ENCODE assay signal across 8 mouse cellular contexts in genomic region chr1:177796193-177796939, GRCm38 (mm10). TPM values are rescaled to one million over a fixed set of nuclear protein-coding genes. Genes with fewer than 3 reads are reported as not detected.
DNase-seq lines count a peak whose midpoint lies in the region; ATAC-seq and TF ChIP-seq lines count a peak whose summit lies in the region.

Adss (minus strand) TSS chr1:177796511.

- H3K27me3 ChIP-seq in C2C12 (ENCODE audit: control insufficient read depth, insufficient read depth, insufficient read length) (no peaks in the 10 kb centered on the region), myocyte (ENCODE audit: control insufficient read depth, insufficient read depth, insufficient read length) (no peaks in the 10 kb centered on the region)
- H3K27me3 ChIP-seq in erythroblast, embryonic 14.5 days (ENCODE audit: control insufficient read depth) = no peaks in the 10 kb centered on the region
- H3K27me3 ChIP-seq in heart, embryonic 11.5 days (ENCODE audit: control insufficient read depth, insufficient read depth, low read length) = no peaks in the 10 kb centered on the region
- no peaks in the 10 kb centered on the region for H3K27me3 ChIP-seq in kidney, embryonic 16.5 days (ENCODE audit: insufficient read depth, low read length)
- H3K27me3 ChIP-seq in liver, adult 2 months (ENCODE audit: control insufficient read depth, insufficient read depth, low read length) = no peaks in the 10 kb centered on the region
- no peaks in the 10 kb centered on the region for H3K27me3 ChIP-seq in splenic B cell, adult 2 months (ENCODE audit: control insufficient read depth, insufficient read depth, low read length, poor library complexity, severe bottlenecking)

- H3K4me3 ChIP-seq in C2C12 (ENCODE audit: insufficient read depth, poor library complexity, severe bottlenecking) = peak within 1 kb of the TSS; percentile 88
- peak within 1 kb of the TSS; percentile 99 for H3K4me3 ChIP-seq in erythroblast, embryonic 14.5 days (replicated peaks)
- H3K4me3 ChIP-seq in heart, embryonic 11.5 days (ENCODE audit: low read depth, low read length) = peak within 1 kb of the TSS; percentile 93
- peak within 1 kb of the TSS; percentile 98 for H3K4me3 ChIP-seq in kidney, embryonic 16.5 days (ENCODE audit: low read length)
- H3K4me3 ChIP-seq in liver, adult 2 months (ENCODE audit: insufficient read depth, low read depth, low read length) = peak within 1 kb of the TSS; percentile 93
- peak within 1 kb of the TSS; percentile 79 for H3K4me3 ChIP-seq in myocyte

- under 1% methylated on average over 43 of the region's 64 CpGs for WGBS in heart, embryonic 11.5 days (ENCODE audit: insufficient replicate concordance)
- 0% methylated on average over 56 of the region's 64 CpGs for WGBS in kidney, embryonic 16.5 days
- WGBS in liver, adult 2 months = under 1% methylated on average over 59 of the region's 64 CpGs

- H3ac ChIP-seq in C2C12 (ENCODE audit: control insufficient read depth, insufficient read length, low read depth) (peak within 1 kb of the TSS; percentile 97), myocyte (ENCODE audit: control insufficient read depth, insufficient read length) (peak within 1 kb of the TSS; percentile 50)

- H3K9me3 ChIP-seq in erythroblast, embryonic 14.5 days (ENCODE audit: control insufficient read depth, low read length) = no peaks in the 10 kb centered on the region
- no peaks in the 10 kb centered on the region for H3K9me3 ChIP-seq in heart, embryonic 11.5 days (replicated peaks; ENCODE audit: control insufficient read depth, low read length)
- no peaks in the 10 kb centered on the region for H3K9me3 ChIP-seq in kidney, embryonic 16.5 days (ENCODE audit: low read length)

- peaks cover 46% of the 10 kb centered on the region for H3K79me3 ChIP-seq in C2C12 (ENCODE audit: low read depth)

- peak within 1 kb of the TSS; percentile 95 for H3K9ac ChIP-seq in heart, embryonic 11.5 days (ENCODE audit: low read depth, low read length)
- peak within 1 kb of the TSS; percentile 96 for H3K9ac ChIP-seq in kidney, embryonic 16.5 days (replicated peaks; ENCODE audit: low read length)
- peak within 1 kb of the TSS; percentile 98 for H3K9ac ChIP-seq in liver, adult 2 months (ENCODE audit: low read depth, low read length)

- H3K79me2 ChIP-seq in C2C12 (ENCODE audit: control insufficient read depth, insufficient read depth) (peaks cover 49% of the 10 kb centered on the region), myocyte (ENCODE audit: control insufficient read depth, insufficient read depth) (peaks cover 46% of the 10 kb centered on the region)
- peaks cover 9% of the 10 kb centered on the region; the same call in 1 of the 2 replicates for H3K79me2 ChIP-seq in liver, adult 2 months (ENCODE audit: control insufficient read depth, insufficient read depth, low read length)

- DNase-seq in brain, embryonic 14.5 days (ENCODE audit: low read depth) = peak; percentile 99
- DNase-seq in liver, adult 2 months (ENCODE audit: extremely low read depth, low read depth, low spot score) = peak; percentile 92
- DNase-seq in splenic B cell, adult 2 months (ENCODE audit: low read depth, low spot score) = peak; percentile 99

- H3K36me3 ChIP-seq in C2C12 (ENCODE audit: control insufficient read depth, insufficient read depth) = peaks cover 8% of the 10 kb centered on the region
- H3K36me3 ChIP-seq in erythroblast, embryonic 14.5 days (ENCODE audit: control insufficient read depth) = no peaks in the 10 kb centered on the region; the same call in 1 of the 2 replicates
- H3K36me3 ChIP-seq in heart, embryonic 11.5 days (ENCODE audit: control insufficient read depth, insufficient read depth, low read length) = no peaks in the 10 kb centered on the region
- H3K36me3 ChIP-seq in kidney, embryonic 16.5 days (ENCODE audit: insufficient read depth, low read length) = no peaks in the 10 kb centered on the region
- H3K36me3 ChIP-seq in liver, adult 2 months (ENCODE audit: control insufficient read depth, insufficient read depth, low read length) = no peaks in the 10 kb centered on the region
- no peaks in the 10 kb centered on the region for H3K36me3 ChIP-seq in myocyte (ENCODE audit: control insufficient read depth, insufficient read depth)
- H3K36me3 ChIP-seq in splenic B cell, adult 2 months (ENCODE audit: control insufficient read depth, insufficient read depth, low read length, poor library complexity, severe bottlenecking) = no peaks in the 10 kb centered on the region

- TF ChIP-seq POLR2A in brain, embryonic 14.5 days (IDR thresholded peaks at IDR 0.05; ENCODE audit: borderline replicate concordance, extremely low read depth, insufficient read depth, insufficient read length, poor library complexity, severe bottlenecking) = peak; percentile 75
- TF ChIP-seq POLR2A in liver, adult 2 months (IDR thresholded peaks at IDR 0.05; ENCODE audit: extremely low read depth, insufficient read depth, low read length) = peak; percentile 79
- peak; percentile 88 for TF ChIP-seq POLR2A in myocyte (IDR thresholded peaks at IDR 0.05; ENCODE audit: insufficient read length, low read depth)

- H3K27ac ChIP-seq in heart, embryonic 11.5 days (ENCODE audit: low read depth, low read length) = peak within 1 kb of the TSS; percentile 98
- peak within 1 kb of the TSS; percentile 98 for H3K27ac ChIP-seq in kidney, embryonic 16.5 days (ENCODE audit: low read length)
- peak within 1 kb of the TSS; percentile 94 for H3K27ac ChIP-seq in liver, adult 2 months (replicated peaks; ENCODE audit: insufficient read depth, low read depth, low read length)

- H3K4me1 ChIP-seq in erythroblast, embryonic 14.5 days (ENCODE audit: control insufficient read depth) = peaks cover 41% of the 10 kb centered on the region
- peaks cover 7% of the 10 kb centered on the region for H3K4me1 ChIP-seq in heart, embryonic 11.5 days (ENCODE audit: control insufficient read depth, insufficient read depth, low read length)
- H3K4me1 ChIP-seq in kidney, embryonic 16.5 days (ENCODE audit: insufficient read depth, low read length) = peaks cover 11% of the 10 kb centered on the region
- H3K4me1 ChIP-seq in liver, adult 2 months (ENCODE audit: control insufficient read depth, insufficient read depth, low read length) = peaks cover 6% of the 10 kb centered on the region

- no peak for TF ChIP-seq CTCF in C2C12 (IDR thresholded peaks at IDR 0.05; ENCODE audit: control insufficient read depth, insufficient read depth, insufficient read length)
- TF ChIP-seq CTCF in brain, embryonic 14.5 days (IDR thresholded peaks at IDR 0.05; ENCODE audit: borderline replicate concordance, extremely low read depth, insufficient read depth, insufficient read length) = no peak
- no peak for TF ChIP-seq CTCF in liver, adult 2 months (IDR thresholded peaks at IDR 0.05; ENCODE audit: low read depth, low read length)

- peak; percentile 100 for ATAC-seq in heart, embryonic 11.5 days (replicated peaks; ENCODE audit: insufficient number of reproducible peaks, low FRiP score, low TSS enrichment)
- ATAC-seq in kidney, embryonic 16.5 days (ENCODE audit: low FRiP score, low TSS enrichment) = peak; percentile 100

- H3K4me2 ChIP-seq in heart, embryonic 11.5 days = peak within 1 kb of the TSS; percentile 90
- peak within 1 kb of the TSS; percentile 88 for H3K4me2 ChIP-seq in kidney, embryonic 16.5 days (replicated peaks; ENCODE audit: low read depth, low read length)
- peak within 1 kb of the TSS; percentile 81 for H3K4me2 ChIP-seq in myocyte (ENCODE audit: low read depth)

TF ChIP-seq in C2C12, 6 proteins besides CTCF, POLR2A, EP300 and RAD21:
- TF ChIP-seq MYOD1 (IDR thresholded peaks at IDR 0.05; ENCODE audit: control insufficient read depth, insufficient read length, low read depth) (no peak), MYOG (IDR thresholded peaks at IDR 0.05; ENCODE audit: control insufficient read depth, extremely low read depth, insufficient read length) (no peak), MAX (IDR thresholded peaks at IDR 0.05) (no peak)
TF ChIP-seq in C2C12: peak in this region for 0.

TF ChIP-seq in myocyte, 11 proteins besides CTCF, POLR2A, EP300 and RAD21:
- peak; percentile 41 for TF ChIP-seq SRF (IDR thresholded peaks at IDR 0.05; ENCODE audit: control insufficient read depth, insufficient read length, low read depth)
- TF ChIP-seq E2F4 (IDR thresholded peaks at IDR 0.05; ENCODE audit: insufficient read depth) = peak; percentile 56
- no peak for TF ChIP-seq CEBPB (IDR thresholded peaks at IDR 0.05; ENCODE audit: insufficient read depth, poor library complexity, severe bottlenecking)
- no peak for TF ChIP-seq REST (IDR thresholded peaks at IDR 0.05; ENCODE audit: insufficient read depth, insufficient read length)
- TF ChIP-seq MYOG (IDR thresholded peaks at IDR 0.05; ENCODE audit: control insufficient read depth in 1 of 3, insufficient read depth in 1 of 3, insufficient read length in 2 of 3, low read depth in 2 of 3) = peak in 1 of 3 experiments; percentile 4
- TF ChIP-seq USF1 (IDR thresholded peaks at IDR 0.05; ENCODE audit: low read depth) = no peak
- TF ChIP-seq TCF3 (IDR thresholded peaks at IDR 0.05; ENCODE audit: insufficient read length, low read depth) = no peak
- TF ChIP-seq MAX (IDR thresholded peaks at IDR 0.05; ENCODE audit: low read depth) = no peak
- peak; percentile 91 for TF ChIP-seq POLR2AphosphoS2 (IDR thresholded peaks at IDR 0.05; ENCODE audit: insufficient read length, low read depth)
- TF ChIP-seq MYOD1 (IDR thresholded peaks at IDR 0.05; ENCODE audit: control insufficient read depth in 1 of 3, insufficient read length in 2 of 3, low read depth in 2 of 3) = peak in 1 of 3 experiments; percentile 26
- no peak for TF ChIP-seq TCF12 (IDR thresholded peaks at IDR 0.05; ENCODE audit: insufficient read depth, poor library complexity, severe bottlenecking)
TF ChIP-seq in myocyte: peak in this region for 5.

RNA-seq across cellular contexts. Expression of gene Adss, which starts in this region (rescaled TPM):
- 45.5 TPM for polyA plus RNA-seq in C2C12 (2012; fragmentation: generic; extraction: Trizol)
- 35.8 and 42.9 TPM in 2 replicates for polyA plus RNA-seq in brain, embryonic 14.5 days (2012; rRNA removed)
- 0.72 and 0.79 TPM in 2 replicates for polyA plus RNA-seq in erythroblast, embryonic 14.5 days (2012)
- polyA plus RNA-seq in heart, embryonic 11.5 days (2014; fragmentation: Nextera tagmentation; extraction: Ambion mirVana) = 36.1 and 36.4 TPM in 2 replicates
- polyA plus RNA-seq in kidney, embryonic 16.5 days (2015; fragmentation: Nextera tagmentation; extraction: Ambion mirVana) = 50.6 and 53.0 TPM in 2 replicates
- 32.2 and 43.2 TPM in 2 replicates for total RNA-seq in liver, adult 2 months (2014; rRNA removed)
- polyA plus RNA-seq in liver, adult 2 months (2012; rRNA removed) = 11.1 and 11.4 TPM in 2 replicates
- 24.4 TPM for polyA plus RNA-seq in myocyte (2012; fragmentation: generic; extraction: Trizol)

Comparison
In these comparisons a context has a peak if more than half of its experiments do, and no peak if none do; other contexts are left out.
1. Peak in every context shown above with its lines: DNase-seq, ATAC-seq, H3K4me3 ChIP-seq and H3K27ac ChIP-seq.